Mouse (Mus musculus): ENCODE measurements around the gene Cox10. TPM values are rescaled to one million over a fixed set of nuclear protein-coding genes. Genes with fewer than 3 reads are reported as not detected.

Cox10 gene
- total RNA-seq, 2 experiments from 2014 or later = 33.2 to 38.5 TPM

- ATAC-seq (replicated peaks; ENCODE audit: low FRiP score, low TSS enrichment, poor library complexity, severe bottlenecking) = no peak
These were observed 75.1 kb downstream of the Cox10 start for GRCm38 (mm10) chr11:64004152-64004551.

DNA sequence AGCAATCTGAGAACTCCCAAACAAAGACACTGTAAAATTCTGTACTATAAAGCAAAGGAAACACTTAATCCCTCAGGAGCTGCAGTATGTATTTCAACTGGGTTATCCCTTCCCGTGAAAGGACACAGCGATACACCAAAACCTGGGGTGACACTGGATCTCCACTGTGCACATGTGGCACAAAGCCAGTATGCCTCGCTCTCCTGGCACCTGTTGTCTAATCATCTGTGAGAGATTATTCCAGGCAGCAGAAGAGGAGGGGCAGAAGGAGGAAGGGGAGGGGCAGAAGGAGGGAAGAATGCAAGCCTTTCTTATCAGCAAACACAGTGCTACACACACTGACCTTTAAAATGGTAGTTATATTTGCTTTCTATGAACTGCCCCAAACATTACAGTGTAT, 75.8 kb downstream of the Cox10 start:
- ATAC-seq (replicated peaks; ENCODE audit: low FRiP score, low TSS enrichment, poor library complexity, severe bottlenecking) = peak; percentile 78

DNA sequence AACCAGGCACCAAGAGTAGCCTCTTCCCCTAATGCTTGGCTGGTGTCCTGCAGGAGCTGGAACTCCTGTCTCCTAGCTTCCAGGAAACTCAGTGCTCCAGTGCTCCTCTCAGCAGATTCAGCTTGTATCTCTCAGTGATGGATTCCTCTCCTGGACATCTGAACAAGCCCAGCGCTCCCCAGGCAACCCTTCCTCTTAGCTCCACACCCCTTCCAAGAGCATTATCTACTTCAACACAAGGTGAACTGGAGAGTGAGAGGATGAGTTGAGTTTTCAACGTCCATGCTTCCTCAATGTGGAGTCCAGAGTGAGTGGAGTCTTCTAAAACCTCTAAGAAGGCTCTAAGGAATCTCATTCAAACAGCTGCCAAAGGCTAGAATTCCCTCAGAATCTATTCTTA, 76.6 kb downstream of the Cox10 start:
- ATAC-seq (replicated peaks; ENCODE audit: low FRiP score, low TSS enrichment, poor library complexity, severe bottlenecking) = peak; percentile 62; the same call in 1 of the 2 replicates

GRCm38 (mm10) chr11:64001111-64001510, 78.2 kb downstream of the Cox10 start:
- ATAC-seq (replicated peaks; ENCODE audit: low FRiP score, low TSS enrichment, poor library complexity, severe bottlenecking) = no peak

- ATAC-seq (replicated peaks; ENCODE audit: low FRiP score, low TSS enrichment, poor library complexity, severe bottlenecking) = no peak
These were observed 79.0 kb downstream of the Cox10 start for GRCm38 (mm10) chr11:64000200-64000794.

- no peak for ATAC-seq (replicated peaks; ENCODE audit: low FRiP score, low TSS enrichment, poor library complexity, severe bottlenecking)
These were observed 79.8 kb downstream of the Cox10 start for GRCm38 (mm10) chr11:63999431-63999830.

DNA sequence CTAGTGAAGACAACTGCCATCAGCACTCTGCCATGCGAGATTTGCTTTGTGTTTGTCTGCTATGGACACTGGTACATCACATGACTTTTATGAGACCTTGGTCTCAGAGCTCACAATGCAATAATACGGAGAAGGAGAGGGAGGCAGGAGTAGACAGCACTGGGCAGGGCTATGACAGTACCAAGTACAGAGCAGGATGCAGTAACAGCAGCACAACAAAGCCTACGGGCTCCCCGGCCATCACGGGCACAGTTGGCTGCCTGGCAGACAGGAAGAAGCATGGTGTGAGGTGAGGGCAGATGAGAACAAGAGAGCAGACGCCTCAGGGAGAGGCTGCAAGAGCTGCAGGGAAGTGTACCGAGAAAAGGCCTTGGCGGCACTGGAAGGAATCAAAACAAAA, 87.3 kb downstream of the Cox10 start:
- ATAC-seq (replicated peaks; ENCODE audit: low FRiP score, low TSS enrichment, poor library complexity, severe bottlenecking) = no peak

DNA sequence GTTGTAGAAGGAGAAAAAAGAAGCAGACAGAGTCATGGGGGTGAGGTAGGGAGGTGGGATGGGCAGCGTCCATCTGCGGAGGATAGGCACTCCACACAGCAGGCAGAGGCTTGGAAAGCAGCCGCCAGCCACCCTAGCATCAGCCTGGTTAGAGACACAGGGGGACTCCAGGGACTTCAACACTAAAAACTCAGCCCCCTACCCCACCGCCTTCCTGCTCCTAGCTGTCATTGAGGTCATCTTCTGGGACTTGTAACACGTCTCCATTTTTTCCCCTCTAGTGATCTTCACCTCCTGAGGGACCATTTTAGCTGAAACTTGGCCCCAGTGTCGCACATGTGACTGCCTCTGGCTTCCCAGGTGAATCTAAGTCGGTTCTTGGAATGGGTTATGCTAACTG, 88.5 kb downstream of the Cox10 start:
- no peak for ATAC-seq (replicated peaks; ENCODE audit: low FRiP score, low TSS enrichment, poor library complexity, severe bottlenecking)

DNA sequence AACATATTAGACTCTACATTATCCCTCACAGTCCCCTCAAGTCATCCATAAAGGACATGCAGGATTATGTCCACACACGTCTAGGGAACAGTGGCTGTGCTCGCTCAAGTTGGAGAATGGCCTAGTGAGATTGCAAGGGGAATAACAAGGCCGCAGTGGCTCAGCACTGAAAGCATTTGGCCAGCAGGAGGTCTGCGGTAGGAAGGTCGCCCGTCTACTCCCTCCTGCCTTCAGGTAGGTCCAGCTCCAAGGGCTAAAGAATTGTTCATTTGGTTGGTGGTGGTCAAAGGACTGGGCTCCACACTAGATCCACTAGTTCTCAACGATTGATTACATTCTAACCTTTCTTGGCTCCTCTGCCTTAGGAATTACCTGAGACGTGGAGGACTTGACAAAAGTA, 89.0 kb downstream of the Cox10 start:
- no peak for ATAC-seq (replicated peaks; ENCODE audit: low FRiP score, low TSS enrichment, poor library complexity, severe bottlenecking)

GRCm38 (mm10) chr11:63988991-63989860, 90.0 kb downstream of the Cox10 start:
- no peak for ATAC-seq (replicated peaks; ENCODE audit: low FRiP score, low TSS enrichment, poor library complexity, severe bottlenecking)

GRCm38 (mm10) chr11:63988031-63988665, 91.1 kb downstream of the Cox10 start:
- no peak for ATAC-seq (replicated peaks; ENCODE audit: low FRiP score, low TSS enrichment, poor library complexity, severe bottlenecking)

DNA sequence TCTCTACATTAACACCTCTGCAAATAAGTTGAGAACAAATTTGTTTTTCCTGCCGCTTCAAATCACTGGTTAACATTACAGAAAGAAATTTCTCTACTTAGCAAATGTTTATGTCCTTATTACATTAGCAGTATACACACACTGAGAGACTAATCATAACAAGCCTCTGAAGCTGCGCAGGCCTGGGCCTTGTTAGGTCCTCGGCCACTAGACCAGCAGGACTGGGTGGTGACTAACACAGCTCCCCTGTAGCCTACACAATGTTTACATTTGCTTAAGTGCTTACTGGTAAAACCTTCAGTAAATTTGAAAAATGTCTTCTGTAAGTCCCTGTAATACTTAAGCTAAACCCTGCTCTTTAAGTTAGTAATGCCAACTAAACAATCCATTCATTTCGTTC, 92.6 kb downstream of the Cox10 start:
- no peak for ATAC-seq (replicated peaks; ENCODE audit: low FRiP score, low TSS enrichment, poor library complexity, severe bottlenecking)

- ATAC-seq (replicated peaks; ENCODE audit: low FRiP score, low TSS enrichment, poor library complexity, severe bottlenecking) = no peak
These were observed 93.8 kb downstream of the Cox10 start for GRCm38 (mm10) chr11:63985481-63985880.

GRCm38 (mm10) chr11:63984622-63985168, 94.6 kb downstream of the Cox10 start:
- ATAC-seq (replicated peaks; ENCODE audit: low FRiP score, low TSS enrichment, poor library complexity, severe bottlenecking) = no peak

DNA sequence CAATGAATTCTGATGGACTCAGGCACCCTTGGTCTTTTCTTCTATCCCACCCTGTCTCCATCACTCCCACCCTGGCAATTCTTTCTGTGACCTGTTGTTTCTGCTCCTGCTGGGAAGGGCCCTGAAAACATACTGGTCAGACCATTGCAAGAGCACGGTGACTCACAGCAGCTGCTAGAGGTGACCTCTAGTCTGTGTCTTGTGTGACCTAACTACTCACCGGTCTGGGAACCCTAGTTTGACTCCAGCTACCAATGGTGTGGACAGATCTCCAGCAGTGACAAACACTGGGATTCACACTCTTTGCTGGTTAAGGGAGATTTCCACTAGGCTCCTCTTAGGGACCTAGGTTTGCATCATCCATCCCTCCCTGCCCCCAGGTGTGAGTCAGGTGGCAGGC, 101.5 kb downstream of the Cox10 start:
- no peak for ATAC-seq (replicated peaks; ENCODE audit: low FRiP score, low TSS enrichment, poor library complexity, severe bottlenecking)

DNA sequence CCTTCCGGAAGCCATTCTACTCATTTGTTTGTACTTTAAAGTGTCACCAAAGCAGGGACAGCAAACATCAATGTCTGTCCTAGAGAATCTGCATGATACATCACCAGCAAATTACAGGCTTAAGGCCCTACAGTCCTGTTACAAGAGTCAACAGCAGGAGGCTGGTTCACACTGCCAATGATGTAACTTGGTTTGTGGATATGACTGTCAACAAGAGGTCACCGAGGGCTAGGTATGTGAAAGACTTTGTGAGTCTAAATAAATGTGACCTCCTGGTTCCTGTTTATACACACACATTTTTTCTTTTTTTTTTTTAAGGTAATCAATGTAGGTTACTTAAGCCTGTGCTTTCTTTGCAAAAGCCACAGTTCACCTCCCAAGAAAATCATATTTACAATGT, 102.5 kb downstream of the Cox10 start:
- ATAC-seq (replicated peaks; ENCODE audit: low FRiP score, low TSS enrichment, poor library complexity, severe bottlenecking) = no peak

- no peak for ATAC-seq (replicated peaks; ENCODE audit: low FRiP score, low TSS enrichment, poor library complexity, severe bottlenecking)
These were observed 103.9 kb downstream of the Cox10 start for GRCm38 (mm10) chr11:63975260-63975899.

GRCm38 (mm10) chr11:63973973-63974372, 105.3 kb downstream of the Cox10 start:
- ATAC-seq (replicated peaks; ENCODE audit: low FRiP score, low TSS enrichment, poor library complexity, severe bottlenecking) = no peak

DNA sequence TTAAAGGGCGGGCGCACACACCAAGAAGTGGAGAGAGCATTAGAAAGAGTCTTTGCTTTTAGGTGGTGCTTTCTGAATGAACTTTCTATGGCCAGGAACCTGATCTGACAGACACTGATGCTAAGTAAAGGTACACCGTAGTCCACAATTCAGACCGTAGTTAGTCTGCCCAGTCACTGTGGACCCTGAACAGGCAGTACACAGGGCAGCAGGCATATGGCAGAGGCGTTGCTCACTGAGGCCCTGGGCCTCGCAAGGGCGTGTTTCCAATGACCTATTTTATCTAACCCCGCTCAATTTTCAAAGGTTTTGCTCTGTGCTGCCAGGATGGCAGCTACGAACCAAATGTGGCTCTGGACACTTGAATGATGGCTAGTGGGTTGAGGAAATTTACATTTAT, 107.8 kb downstream of the Cox10 start:
- no peak for ATAC-seq (replicated peaks; ENCODE audit: low FRiP score, low TSS enrichment, poor library complexity, severe bottlenecking)

DNA sequence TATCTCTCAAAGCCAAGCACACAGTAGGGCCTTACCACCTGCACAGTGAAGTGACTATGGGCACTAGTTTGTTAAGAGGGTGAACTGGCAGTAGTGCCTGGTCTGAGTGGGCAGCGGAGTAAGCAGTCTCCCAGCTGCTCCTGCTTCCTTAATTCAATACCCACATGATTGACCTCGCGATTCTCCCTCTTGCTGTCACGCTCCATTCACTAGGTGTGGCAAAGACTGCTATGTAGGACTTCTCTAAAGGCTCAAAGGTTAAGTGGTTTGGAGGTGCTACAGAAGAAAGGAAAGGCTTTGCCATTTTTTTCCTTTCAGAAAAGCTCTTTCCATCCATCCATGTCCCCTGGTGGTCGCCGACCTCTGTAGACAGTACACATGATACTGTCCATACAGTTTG, 108.5 kb downstream of the Cox10 start:
- no peak for ATAC-seq (replicated peaks; ENCODE audit: low FRiP score, low TSS enrichment, poor library complexity, severe bottlenecking)

Data from megakaryocyte-erythroid progenitor cell, adult 5-6 weeks (primary cell).